Mouse (Mus musculus): ENCODE results near the gene Trpm2. TPM values are rescaled to one million over a fixed set of nuclear protein-coding genes. Genes with fewer than 3 reads are reported as not detected.
"Not testable (repeated sequence)": the region's sequence is repeated elsewhere in the genome, so short reads cannot be mapped to it uniquely, and the experiment has no call there.

Trpm2 gene
- polyA plus RNA-seq (2012; rRNA removed) = 16.4 and 21.0 TPM in 2 replicates

- Histone ChIP-seq H3K4me3 (ENCODE audit: control insufficient read depth, insufficient read depth, low read length) (no peak within 1 kb of the TSS), H3K36me3 (ENCODE audit: control insufficient read depth, insufficient read depth, low read length) (no peaks in the 10 kb centered on the region), H3K27me3 (ENCODE audit: control insufficient read depth, insufficient read depth, low read length) (no peaks in the 10 kb centered on the region; the same call in 1 of the 2 replicates), H3K4me1 (replicated peaks; ENCODE audit: control insufficient read depth, insufficient read depth, low read length) (no peaks in the 10 kb centered on the region; the same call in none of the 2 replicates), H3K27ac (ENCODE audit: control insufficient read depth, insufficient read depth, low read length) (no peak within 1 kb of the TSS)
- WGBS = 28% methylated on average over 6 of the region's 6 CpGs
- no peak for DNase-seq
- TF ChIP-seq POLR2A (IDR thresholded peaks at IDR 0.05; ENCODE audit: control insufficient read depth, extremely low read depth, insufficient read depth, low read length, poor library complexity) (no peak), CTCF (IDR thresholded peaks at IDR 0.05; ENCODE audit: borderline replicate concordance, control insufficient read depth, extremely low read depth, insufficient read depth, low read length, poor library complexity) (no peak)
These were observed at the start of gene Trpm2 for GRCm38 (mm10) chr10:77970481-77970880. Gene Trpm2 (minus strand): TSS chr10:77970563.

GRCm38 (mm10) chr10:78019984-78020383 is 49.6 kb upstream of the Trpm2 start:
- H3K27me3 ChIP-seq (ENCODE audit: control insufficient read depth, insufficient read depth, low read length); H3K4me3 ChIP-seq (ENCODE audit: control insufficient read depth, insufficient read depth, low read length); H3K4me1 ChIP-seq (replicated peaks; ENCODE audit: control insufficient read depth, insufficient read depth, low read length); H3K36me3 ChIP-seq (ENCODE audit: control insufficient read depth, insufficient read depth, low read length); H3K27ac ChIP-seq (ENCODE audit: control insufficient read depth, insufficient read depth, low read length); DNase-seq: not testable (repeated sequence)
- 97% methylated on average over 7 of the region's 11 CpGs for WGBS

- TF ChIP-seq POLR2A (IDR thresholded peaks at IDR 0.05; ENCODE audit: control insufficient read depth, extremely low read depth, insufficient read depth, low read length, poor library complexity) = no peak
- TF ChIP-seq CTCF (IDR thresholded peaks at IDR 0.05; ENCODE audit: borderline replicate concordance, control insufficient read depth, extremely low read depth, insufficient read depth, low read length, poor library complexity) = no peak
- WGBS = 92% methylated on average over 4 of the region's 4 CpGs
- Histone ChIP-seq H3K27me3 (ENCODE audit: control insufficient read depth, insufficient read depth, low read length) (no peaks in the 10 kb centered on the region), H3K4me3 (ENCODE audit: control insufficient read depth, insufficient read depth, low read length) (no peak overlapping the region), H3K27ac (ENCODE audit: control insufficient read depth, insufficient read depth, low read length) (no peak overlapping the region), H3K4me1 (replicated peaks; ENCODE audit: control insufficient read depth, insufficient read depth, low read length) (peaks cover 2% of the 10 kb centered on the region), H3K36me3 (ENCODE audit: control insufficient read depth, insufficient read depth, low read length) (no peaks in the 10 kb centered on the region)
- no peak for DNase-seq
These were observed 48.9 kb upstream of the Trpm2 start for GRCm38 (mm10) chr10:78019291-78019690.

GRCm38 (mm10) chr10:78018797-78019203 is 48.4 kb upstream of the Trpm2 start:
- DNase-seq = peak; percentile 73
- Histone ChIP-seq H3K4me1 (replicated peaks; ENCODE audit: control insufficient read depth, insufficient read depth, low read length) (peaks cover 2% of the 10 kb centered on the region), H3K27ac (ENCODE audit: control insufficient read depth, insufficient read depth, low read length) (no peak overlapping the region), H3K4me3 (ENCODE audit: control insufficient read depth, insufficient read depth, low read length) (no peak overlapping the region), H3K27me3 (ENCODE audit: control insufficient read depth, insufficient read depth, low read length) (no peaks in the 10 kb centered on the region), H3K36me3 (ENCODE audit: control insufficient read depth, insufficient read depth, low read length) (no peaks in the 10 kb centered on the region)
- TF ChIP-seq CTCF (IDR thresholded peaks at IDR 0.05; ENCODE audit: borderline replicate concordance, control insufficient read depth, extremely low read depth, insufficient read depth, low read length, poor library complexity) (peak; percentile 97), POLR2A (IDR thresholded peaks at IDR 0.05; ENCODE audit: control insufficient read depth, extremely low read depth, insufficient read depth, low read length, poor library complexity) (0 out of 2 replicates have a peak, but pooled peaks have one; percentile 15)
- 18% methylated on average over 19 of the region's 19 CpGs for WGBS

GRCm38 (mm10) chr10:78016366-78016765 is 46.0 kb upstream of the Trpm2 start:
- Histone ChIP-seq H3K27ac (ENCODE audit: control insufficient read depth, insufficient read depth, low read length) (no peak overlapping the region), H3K27me3 (ENCODE audit: control insufficient read depth, insufficient read depth, low read length) (no peaks in the 10 kb centered on the region), H3K36me3 (ENCODE audit: control insufficient read depth, insufficient read depth, low read length) (no peaks in the 10 kb centered on the region), H3K4me1 (replicated peaks; ENCODE audit: control insufficient read depth, insufficient read depth, low read length) (peaks cover 2% of the 10 kb centered on the region), H3K4me3 (ENCODE audit: control insufficient read depth, insufficient read depth, low read length) (no peak overlapping the region)
- no peak for DNase-seq
- WGBS = 84% methylated on average over 5 of the region's 5 CpGs
- TF ChIP-seq CTCF (IDR thresholded peaks at IDR 0.05; ENCODE audit: borderline replicate concordance, control insufficient read depth, extremely low read depth, insufficient read depth, low read length, poor library complexity) = no peak
- TF ChIP-seq POLR2A (IDR thresholded peaks at IDR 0.05; ENCODE audit: control insufficient read depth, extremely low read depth, insufficient read depth, low read length, poor library complexity) = no peak

GRCm38 (mm10) chr10:78015489-78015888 is 45.1 kb upstream of the Trpm2 start:
- Histone ChIP-seq H3K4me1 (replicated peaks; ENCODE audit: control insufficient read depth, insufficient read depth, low read length) (peaks cover 4% of the 10 kb centered on the region), H3K36me3 (ENCODE audit: control insufficient read depth, insufficient read depth, low read length) (no peaks in the 10 kb centered on the region), H3K27me3 (ENCODE audit: control insufficient read depth, insufficient read depth, low read length) (no peaks in the 10 kb centered on the region), H3K27ac (ENCODE audit: control insufficient read depth, insufficient read depth, low read length) (no peak overlapping the region), H3K4me3 (ENCODE audit: control insufficient read depth, insufficient read depth, low read length) (no peak overlapping the region)
- no peak for TF ChIP-seq CTCF (IDR thresholded peaks at IDR 0.05; ENCODE audit: borderline replicate concordance, control insufficient read depth, extremely low read depth, insufficient read depth, low read length, poor library complexity)
- no peak for TF ChIP-seq POLR2A (IDR thresholded peaks at IDR 0.05; ENCODE audit: control insufficient read depth, extremely low read depth, insufficient read depth, low read length, poor library complexity)
- DNase-seq = no peak
- WGBS = 97% methylated on average over 1 of the region's 1 CpGs

All from thymus, adult 2 months (tissue).